Mouse (Mus musculus) hindbrain, embryonic 12.5 days (tissue): ENCODE measurements at regions not wholly inside any gene's neighbourhood (a gene's known extent, or its start where the extent isn't known, plus 50 kb on each side); places are given as distances from the start of the nearest gene placed in this dataset.

Experiments
- ATAC-seq: fragments of 200-750 bp; cut with Nextera tagmentation; 2 replicates; pipeline ENCODE4 v1.8.0; 2017; ENCODE audit warnings: moderate TSS enrichment; ENCODE audit not compliant: low FRiP score
- H3K27ac ChIP-seq: fragments of 300-500 bp; sonication (generic); 2 replicates; pipeline ENCODE4 v1.5.1; 2016; ENCODE audit warnings: mild to moderate bottlenecking
- H3K27me3 ChIP-seq: fragments of 300-500 bp; sonication (generic); 2 replicates; pipeline ENCODE4 v1.6.1; 2016; ENCODE audit warnings: mild to moderate bottlenecking
- H3K36me3 ChIP-seq: fragments of 300-500 bp; sonication (generic); 2 replicates; pipeline ENCODE4 v1.6.1; 2016; ENCODE audit warnings: mild to moderate bottlenecking
- H3K4me1 ChIP-seq: fragments of 300-500 bp; sonication (generic); 2 replicates; pipeline ENCODE4 v1.6.1; 2016
- H3K4me2 ChIP-seq: fragments of 300-500 bp; sonication (generic); replicated peaks from 2 replicates; pipeline ENCODE4 v1.6.1; 2016; ENCODE audit warnings: mild to moderate bottlenecking
- H3K4me3 ChIP-seq: fragments of 300-500 bp; sonication (generic); 2 replicates; pipeline ENCODE4 v1.5.1; 2016; ENCODE audit warnings: mild to moderate bottlenecking
- H3K9ac ChIP-seq: fragments of 300-500 bp; sonication (generic); 2 replicates; pipeline ENCODE4 v1.6.1; 2016; ENCODE audit warnings: mild to moderate bottlenecking, moderate library complexity
- H3K9me3 ChIP-seq: fragments of 300-500 bp; sonication (generic); replicated peaks from 2 replicates; pipeline ENCODE4 v1.6.1; 2016; ENCODE audit warnings: mild to moderate bottlenecking
- WGBS: fragments of 180-500 bp; shearing (Covaris S2); methylation state at CpG from one replicate; pipeline ENCODE4 v1.1.7; 2016; 5-methylcytosine and 5-hydroxymethylcytosine counted together

DNA sequence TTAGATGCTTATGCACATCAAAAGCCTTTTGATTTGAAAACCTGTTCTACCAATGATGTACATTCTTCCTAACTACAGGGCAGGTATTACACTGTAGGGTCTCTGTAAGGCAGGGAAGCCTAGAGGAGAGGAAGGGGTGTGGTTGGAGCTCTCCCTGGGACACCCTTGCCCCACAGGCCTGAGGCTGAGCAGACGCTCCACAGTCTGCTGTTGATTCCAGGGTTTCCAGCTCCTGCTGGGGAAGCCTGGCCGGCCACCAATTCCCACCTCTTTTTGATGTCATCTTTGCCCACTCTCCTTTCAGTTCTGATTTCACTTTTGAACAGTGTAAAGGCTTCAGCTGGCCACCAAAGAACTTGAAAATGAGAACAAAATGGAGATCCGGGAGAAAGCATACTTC lies 223.0 kb upstream of the Spred2 start:
- H3K4me3 ChIP-seq = no peak overlapping the region
- no peaks in the 10 kb centered on the region for H3K27me3 ChIP-seq
- ATAC-seq = no peak
- H3K4me2 ChIP-seq = no peak overlapping the region
- H3K36me3 ChIP-seq = no peaks in the 10 kb centered on the region
- no peak overlapping the region for H3K9ac ChIP-seq
- H3K4me1 ChIP-seq = no peaks in the 10 kb centered on the region
- no peak overlapping the region for H3K27ac ChIP-seq
- 64% methylated on average over 3 of the region's 3 CpGs for WGBS
- no peaks in the 10 kb centered on the region for H3K9me3 ChIP-seq

DNA sequence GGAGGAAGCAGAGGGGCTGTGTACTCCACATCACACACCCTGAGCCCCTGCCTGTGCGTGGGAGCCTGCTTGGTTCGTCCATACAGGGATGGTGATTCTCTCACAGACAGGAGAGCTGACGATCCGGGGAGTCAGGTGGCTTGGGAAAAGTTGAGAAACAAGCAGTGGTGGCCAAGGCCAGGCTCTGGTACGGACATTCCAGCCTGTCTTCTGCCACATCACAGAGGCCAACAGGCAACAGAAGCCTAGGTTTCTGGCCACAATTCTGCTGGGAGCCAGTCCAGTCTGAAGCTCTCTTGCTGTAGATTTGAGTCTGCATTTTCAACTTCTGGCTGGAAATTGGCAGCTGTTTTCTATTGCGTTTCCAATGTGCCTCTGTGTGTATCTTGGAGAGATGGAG lies 215.4 kb upstream of the Spred2 start:
- no peaks in the 10 kb centered on the region for H3K9me3 ChIP-seq
- H3K4me1 ChIP-seq = no peaks in the 10 kb centered on the region
- no peak overlapping the region for H3K9ac ChIP-seq
- ATAC-seq = no peak
- WGBS = 91% methylated on average over 6 of the region's 6 CpGs
- no peaks in the 10 kb centered on the region for H3K27me3 ChIP-seq
- H3K27ac ChIP-seq = no peak overlapping the region
- H3K4me2 ChIP-seq = no peak overlapping the region
- no peak overlapping the region for H3K4me3 ChIP-seq
- no peaks in the 10 kb centered on the region for H3K36me3 ChIP-seq

DNA sequence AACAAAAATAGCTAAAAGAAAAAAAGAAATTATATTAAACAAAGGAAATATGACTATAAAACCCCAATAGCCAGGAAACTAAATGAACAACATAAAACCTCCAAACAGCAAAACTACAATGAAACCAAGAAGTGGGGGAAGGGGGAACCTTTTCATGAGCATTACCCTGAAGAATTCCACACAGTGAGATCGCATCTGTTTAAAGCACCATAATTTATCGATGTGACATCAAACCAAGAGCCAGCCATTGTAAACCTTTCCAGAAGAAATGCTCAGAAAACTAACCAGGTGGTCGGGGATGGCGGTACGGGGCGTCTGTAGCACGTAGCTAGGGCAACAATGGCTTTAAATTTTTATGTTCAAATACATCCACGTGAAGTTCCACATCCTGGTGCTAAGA lies 214.8 kb upstream of the Spred2 start:
- ATAC-seq = no peak
- H3K36me3 ChIP-seq = no peaks in the 10 kb centered on the region
- WGBS = 83% methylated on average over 8 of the region's 8 CpGs
- no peak overlapping the region for H3K4me2 ChIP-seq
- no peak overlapping the region for H3K27ac ChIP-seq
- H3K9ac ChIP-seq = no peak overlapping the region
- H3K27me3 ChIP-seq = no peaks in the 10 kb centered on the region
- no peaks in the 10 kb centered on the region for H3K4me1 ChIP-seq
- no peaks in the 10 kb centered on the region for H3K9me3 ChIP-seq
- no peak overlapping the region for H3K4me3 ChIP-seq

DNA sequence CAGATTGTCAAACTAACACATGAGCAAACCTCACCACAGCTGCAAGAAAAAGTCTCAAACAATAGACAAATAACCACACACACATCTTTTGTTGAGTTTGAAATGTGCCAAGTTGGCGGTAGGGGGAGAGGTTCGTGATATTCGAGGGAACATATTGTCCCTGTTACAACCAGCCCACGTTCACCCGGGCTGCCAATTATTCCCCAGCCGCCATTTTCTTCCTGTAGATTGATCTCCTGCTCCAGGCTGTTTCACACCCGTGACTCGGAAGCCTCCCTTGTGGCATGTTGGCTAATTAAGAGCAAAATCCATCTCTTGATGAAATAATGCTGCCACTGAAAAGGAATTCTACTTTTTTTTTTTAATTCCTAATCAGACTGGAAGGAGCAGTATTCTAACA lies 211.1 kb upstream of the Spred2 start:
- Histone ChIP-seq H3K36me3 (no peaks in the 10 kb centered on the region), H3K9me3 (no peaks in the 10 kb centered on the region), H3K27me3 (no peaks in the 10 kb centered on the region), H3K4me1 (no peaks in the 10 kb centered on the region), H3K4me3 (no peak overlapping the region), H3K9ac (no peak overlapping the region), H3K27ac (no peak overlapping the region), H3K4me2 (no peak overlapping the region)
- WGBS = 46% methylated on average over 8 of the region's 8 CpGs
- peak; percentile 56; the same call in 1 of the 2 replicates for ATAC-seq

DNA sequence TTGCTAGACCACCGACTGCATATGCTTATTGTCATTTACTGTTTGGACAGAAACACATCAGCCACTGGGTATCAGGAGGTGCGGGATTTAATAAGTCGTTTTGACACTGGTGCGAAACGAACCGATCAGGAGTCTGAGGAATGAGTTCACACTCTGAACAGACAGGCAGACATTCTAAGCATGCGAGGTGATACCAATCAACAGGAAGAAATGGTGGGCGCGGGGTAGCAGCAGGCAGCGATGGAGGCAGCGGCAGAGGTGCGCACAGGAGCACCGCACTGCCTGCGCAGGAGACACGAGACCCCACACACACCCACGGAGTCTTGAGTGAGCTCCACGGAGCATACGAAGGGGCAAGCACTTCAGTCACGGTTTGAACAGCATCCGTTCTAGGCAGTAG lies 210.6 kb upstream of the Spred2 start:
- no peak overlapping the region for H3K4me2 ChIP-seq
- H3K36me3 ChIP-seq = no peaks in the 10 kb centered on the region
- H3K4me3 ChIP-seq = no peak overlapping the region
- no peaks in the 10 kb centered on the region for H3K27me3 ChIP-seq
- WGBS = 73% methylated on average over 20 of the region's 20 CpGs
- H3K27ac ChIP-seq = peak overlapping the region; percentile 55; the same call in 1 of the 2 replicates
- no peak overlapping the region for H3K9ac ChIP-seq
- ATAC-seq = 0 out of 2 replicates have a peak, but pooled peaks have one; percentile 43
- no peaks in the 10 kb centered on the region for H3K4me1 ChIP-seq
- H3K9me3 ChIP-seq = no peaks in the 10 kb centered on the region

DNA sequence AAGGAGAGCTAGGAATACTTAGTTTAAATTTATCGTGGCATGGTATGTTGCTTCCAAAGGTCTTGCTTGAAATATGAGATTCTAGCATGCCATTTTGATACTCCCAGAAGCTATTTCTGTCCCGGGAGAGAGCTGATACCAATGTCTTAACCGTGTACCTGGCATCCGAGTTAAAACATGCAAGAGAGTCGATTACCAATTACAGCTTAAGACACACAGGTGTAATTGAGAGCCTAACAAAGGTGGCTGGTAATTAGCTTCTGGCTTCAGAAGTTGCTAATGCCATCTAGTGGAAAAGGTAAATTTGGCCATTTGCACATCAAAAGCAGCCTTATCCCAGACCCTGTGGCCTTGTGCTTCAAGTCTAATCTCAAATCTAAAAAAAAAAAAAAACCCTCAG lies 210.0 kb upstream of the Spred2 start:
- Histone ChIP-seq H3K9ac (no peak overlapping the region), H3K4me1 (no peaks in the 10 kb centered on the region), H3K27ac (no peak overlapping the region; the same call in 1 of the 2 replicates), H3K4me2 (no peak overlapping the region), H3K9me3 (no peaks in the 10 kb centered on the region; the same call in 1 of the 2 replicates), H3K36me3 (no peaks in the 10 kb centered on the region), H3K4me3 (no peak overlapping the region), H3K27me3 (no peaks in the 10 kb centered on the region)
- WGBS = 50% methylated on average over 5 of the region's 5 CpGs
- no peak for ATAC-seq

DNA sequence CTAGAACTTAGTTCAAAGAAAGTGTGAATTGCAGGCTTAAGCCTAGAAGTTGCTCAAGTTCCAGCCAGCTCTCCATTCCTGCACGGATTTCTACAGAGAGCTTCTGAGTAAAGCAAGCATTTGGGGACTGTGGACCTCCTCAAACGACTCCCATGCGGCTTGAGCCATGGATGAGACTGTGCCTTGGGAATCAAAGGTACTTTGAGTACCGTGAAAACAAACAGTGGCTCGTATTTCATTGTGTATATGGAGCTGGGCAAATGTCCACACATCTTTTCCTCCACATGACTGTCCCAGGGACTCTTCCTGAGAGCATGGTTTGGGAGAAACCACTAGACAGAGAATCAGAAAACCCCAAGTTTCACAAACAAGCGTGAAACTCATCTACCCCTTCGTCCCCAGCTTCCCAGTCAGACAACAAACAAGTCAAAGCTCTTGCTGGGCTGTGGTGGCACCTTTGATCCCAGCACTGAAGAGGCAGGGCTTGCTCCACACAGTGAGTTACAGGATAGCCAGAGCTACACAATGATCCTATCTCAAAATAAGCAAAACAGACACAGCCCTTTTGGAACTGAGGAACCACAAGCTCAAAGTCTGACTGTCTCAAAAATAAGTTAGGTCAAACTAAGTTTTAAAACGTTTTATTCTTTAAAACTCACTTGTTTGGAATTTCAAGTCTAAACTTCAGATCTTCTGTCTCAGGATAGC lies 209.1 kb upstream of the Spred2 start:
- no peaks in the 10 kb centered on the region for H3K36me3 ChIP-seq
- no peaks in the 10 kb centered on the region; the same call in 1 of the 2 replicates for H3K9me3 ChIP-seq
- H3K4me3 ChIP-seq = no peak overlapping the region
- H3K4me1 ChIP-seq = no peaks in the 10 kb centered on the region
- WGBS = 24% methylated on average over 8 of the region's 8 CpGs
- H3K27me3 ChIP-seq = no peaks in the 10 kb centered on the region
- no peak overlapping the region for H3K4me2 ChIP-seq
- H3K27ac ChIP-seq = no peak overlapping the region
- H3K9ac ChIP-seq = no peak overlapping the region
- no peak for ATAC-seq

DNA sequence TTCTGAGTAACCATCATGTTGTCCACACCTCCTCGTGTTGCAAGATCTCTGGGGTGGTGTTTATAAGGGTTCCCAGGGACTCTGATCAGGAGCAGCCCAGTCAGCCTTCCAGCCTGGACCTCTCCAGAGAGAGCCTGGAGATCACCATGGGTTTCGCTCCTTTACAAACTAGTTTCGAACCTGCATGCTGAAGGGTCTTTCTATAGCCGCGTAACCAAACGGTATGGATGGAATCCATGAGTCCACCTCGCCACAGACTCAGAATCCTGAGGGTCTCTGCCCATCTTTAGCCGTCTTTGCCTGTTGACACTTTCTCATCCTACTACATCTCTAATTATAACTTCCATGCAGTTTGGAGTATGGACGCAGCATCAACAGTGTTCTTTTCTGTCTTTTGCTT lies 206.0 kb upstream of the Spred2 start:
- H3K27me3 ChIP-seq = no peaks in the 10 kb centered on the region
- 94% methylated on average over 9 of the region's 9 CpGs for WGBS
- no peaks in the 10 kb centered on the region for H3K36me3 ChIP-seq
- no peaks in the 10 kb centered on the region; the same call in 1 of the 2 replicates for H3K9me3 ChIP-seq
- H3K4me2 ChIP-seq = no peak overlapping the region
- no peaks in the 10 kb centered on the region for H3K4me1 ChIP-seq
- no peak overlapping the region for H3K4me3 ChIP-seq
- no peak overlapping the region for H3K27ac ChIP-seq
- no peak for ATAC-seq
- H3K9ac ChIP-seq = no peak overlapping the region

DNA sequence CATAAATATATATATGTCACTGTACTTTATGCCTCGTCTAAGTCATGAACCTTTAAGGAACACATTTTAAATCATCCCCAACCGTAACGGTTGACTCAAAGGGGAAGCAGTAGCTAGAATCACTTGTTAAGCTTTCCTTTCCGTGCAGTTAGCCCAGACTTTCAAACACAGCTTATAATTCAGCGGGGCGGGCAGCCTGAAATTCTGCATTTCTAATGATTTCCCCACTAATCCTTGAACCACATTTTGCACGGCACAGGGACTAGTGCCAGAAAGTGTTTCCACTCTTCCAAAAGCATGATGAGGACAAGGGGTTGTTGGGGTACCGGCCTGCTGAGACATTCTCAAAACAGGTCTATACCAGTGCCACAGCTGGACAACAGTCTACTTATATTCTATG lies 195.1 kb upstream of the Spred2 start:
- Histone ChIP-seq H3K9ac (no peak overlapping the region), H3K4me3 (no peak overlapping the region), H3K27me3 (no peaks in the 10 kb centered on the region), H3K4me1 (no peaks in the 10 kb centered on the region), H3K36me3 (no peaks in the 10 kb centered on the region), H3K27ac (no peak overlapping the region), H3K9me3 (no peaks in the 10 kb centered on the region), H3K4me2 (no peak overlapping the region)
- ATAC-seq = no peak
- WGBS = 91% methylated on average over 8 of the region's 8 CpGs

DNA sequence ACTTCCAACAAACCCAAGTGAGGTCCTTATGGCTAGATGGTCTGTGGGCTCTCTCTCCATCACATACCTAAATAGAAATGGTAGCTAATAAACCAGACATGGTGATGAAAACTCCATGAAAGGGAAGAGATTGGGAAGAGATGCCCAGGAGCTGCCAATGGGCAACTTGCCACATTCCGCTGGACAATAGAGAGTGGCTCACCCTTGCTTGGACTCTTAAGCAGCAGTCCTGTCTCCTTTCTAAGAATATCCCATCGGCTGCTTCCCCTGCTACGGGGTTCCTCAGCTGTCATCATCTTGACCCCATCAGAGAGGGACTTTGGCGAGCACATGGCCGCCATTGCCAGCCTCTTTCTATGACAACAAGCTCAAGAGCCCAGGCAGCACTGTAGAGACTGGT lies 193.4 kb upstream of the Spred2 start:
- Histone ChIP-seq H3K4me3 (no peak overlapping the region), H3K36me3 (no peaks in the 10 kb centered on the region), H3K9me3 (no peaks in the 10 kb centered on the region), H3K27me3 (no peaks in the 10 kb centered on the region), H3K9ac (no peak overlapping the region), H3K27ac (no peak overlapping the region), H3K4me2 (no peak overlapping the region), H3K4me1 (no peaks in the 10 kb centered on the region)
- no peak for ATAC-seq
- 93% methylated on average over 5 of the region's 5 CpGs for WGBS

DNA sequence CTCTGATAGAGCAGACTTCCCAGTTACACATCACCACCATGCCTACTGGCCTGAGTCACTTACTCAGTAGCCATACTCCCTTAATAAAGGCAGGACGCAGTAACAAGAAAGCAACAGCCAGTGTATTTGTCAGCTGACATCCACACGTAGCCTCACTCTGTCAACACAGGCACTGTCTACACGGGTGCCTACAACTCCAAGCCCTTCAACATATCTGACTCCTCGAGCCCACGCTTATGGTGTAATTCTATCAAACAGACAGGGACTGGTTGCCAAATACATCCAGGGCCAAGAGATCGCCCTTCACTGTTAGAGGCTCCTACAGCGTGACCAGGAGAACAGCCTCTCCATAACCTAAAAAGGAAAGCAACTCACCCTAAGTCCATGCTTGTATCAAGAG lies 188.1 kb upstream of the Spred2 start:
- Histone ChIP-seq H3K9ac (no peak overlapping the region), H3K4me1 (peaks cover 3% of the 10 kb centered on the region; the same call in 1 of the 2 replicates), H3K36me3 (no peaks in the 10 kb centered on the region), H3K9me3 (no peaks in the 10 kb centered on the region), H3K4me2 (no peak overlapping the region), H3K4me3 (no peak overlapping the region), H3K27me3 (no peaks in the 10 kb centered on the region), H3K27ac (no peak overlapping the region)
- WGBS = 94% methylated on average over 7 of the region's 7 CpGs
- ATAC-seq = no peak

DNA sequence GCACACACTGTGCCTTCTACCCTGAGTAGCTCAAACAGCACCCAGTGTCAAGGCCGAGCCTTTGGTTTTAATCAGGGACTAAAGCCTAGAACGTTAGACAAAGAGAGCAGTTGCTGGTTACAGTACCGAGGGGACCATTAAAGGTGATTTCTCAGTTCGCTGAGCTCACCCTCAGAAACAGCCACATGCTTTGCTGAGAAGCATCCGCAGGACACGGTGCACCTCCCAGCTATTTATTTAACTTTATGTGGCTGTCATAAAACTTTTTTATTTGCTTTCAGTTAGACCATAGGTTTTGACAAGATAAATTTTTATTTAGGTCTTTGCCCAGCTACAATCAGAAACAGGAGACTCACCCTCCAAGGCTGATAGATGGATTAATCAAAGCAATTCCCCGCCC lies 187.2 kb upstream of the Spred2 start:
- no peak overlapping the region for H3K4me2 ChIP-seq
- no peak for ATAC-seq
- peaks cover 3% of the 10 kb centered on the region; the same call in 1 of the 2 replicates for H3K4me1 ChIP-seq
- H3K36me3 ChIP-seq = no peaks in the 10 kb centered on the region
- WGBS = 67% methylated on average over 7 of the region's 7 CpGs
- H3K9ac ChIP-seq = no peak overlapping the region
- H3K27me3 ChIP-seq = no peaks in the 10 kb centered on the region
- no peaks in the 10 kb centered on the region for H3K9me3 ChIP-seq
- no peak overlapping the region for H3K27ac ChIP-seq
- no peak overlapping the region for H3K4me3 ChIP-seq

DNA sequence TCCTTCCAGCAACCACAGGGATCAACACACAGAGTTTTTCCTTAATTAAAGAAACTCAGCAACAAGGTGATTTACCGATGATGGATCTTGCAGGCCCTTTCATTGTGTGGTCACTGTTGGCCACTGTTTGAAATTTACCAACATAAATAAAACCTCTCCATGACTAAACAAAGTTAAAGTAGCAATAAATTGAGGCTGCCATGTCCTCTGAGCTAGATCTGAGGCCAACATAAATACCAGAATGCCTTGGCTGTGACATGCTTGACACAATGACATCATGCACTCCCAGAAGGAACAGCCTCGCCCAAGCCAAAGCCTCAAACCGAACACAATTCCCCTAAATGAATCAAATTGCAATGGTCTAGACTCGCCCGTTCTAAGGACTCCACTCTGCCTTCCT lies 186.8 kb upstream of the Spred2 start:
- WGBS = 69% methylated on average over 5 of the region's 5 CpGs
- ATAC-seq = no peak
- no peak overlapping the region for H3K4me3 ChIP-seq
- no peak overlapping the region for H3K9ac ChIP-seq
- H3K4me1 ChIP-seq = peaks cover 3% of the 10 kb centered on the region; the same call in 1 of the 2 replicates
- H3K9me3 ChIP-seq = no peaks in the 10 kb centered on the region
- no peak overlapping the region for H3K27ac ChIP-seq
- H3K4me2 ChIP-seq = no peak overlapping the region
- no peaks in the 10 kb centered on the region for H3K36me3 ChIP-seq
- H3K27me3 ChIP-seq = no peaks in the 10 kb centered on the region
